Mouse (Mus musculus) adipocyte (in vitro differentiated cells): ENCODE measurements around the gene Lman2.

Experiments used
- DNase-seq: peaks from one replicate; pipeline ENCODE4 v3.0.0-alpha.2; 2016; ENCODE audit warnings: low spot score

Lman2 gene

DNA sequence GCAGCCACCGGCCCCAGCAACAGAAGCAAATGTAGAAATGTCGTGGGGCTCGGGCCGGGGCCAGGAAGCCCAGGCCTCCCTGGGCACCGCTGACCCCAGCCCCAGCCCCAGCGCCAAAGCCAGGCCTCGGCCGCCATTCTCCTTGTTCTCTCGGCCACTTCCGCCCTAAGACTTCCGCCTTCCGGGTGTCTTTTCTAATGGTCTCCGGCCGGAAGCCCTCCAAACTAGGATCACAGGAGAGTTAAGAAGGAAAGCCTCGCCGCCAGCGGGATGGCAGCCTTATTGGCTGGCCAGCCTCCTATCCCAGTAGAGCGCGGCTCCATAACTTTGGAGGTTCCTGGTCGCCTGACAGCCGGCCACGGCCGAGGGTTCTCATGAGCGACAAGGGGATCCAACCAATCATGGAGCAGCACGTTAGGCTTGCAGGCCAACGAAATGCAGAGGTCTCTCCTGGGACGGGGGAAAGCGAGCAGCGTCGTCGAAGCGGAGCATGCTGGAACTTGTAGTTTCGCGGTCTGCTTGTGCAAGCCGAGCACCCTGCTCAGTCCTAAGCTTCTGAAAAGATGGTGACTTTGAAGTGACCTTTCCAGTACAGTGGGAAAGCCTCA lies at the start of gene Lman2:
Gene Lman2, minus strand, starts transcription at position 331 of the 608 bp plus-strand sequence.
- peak; percentile 99 for DNase-seq

DNA sequence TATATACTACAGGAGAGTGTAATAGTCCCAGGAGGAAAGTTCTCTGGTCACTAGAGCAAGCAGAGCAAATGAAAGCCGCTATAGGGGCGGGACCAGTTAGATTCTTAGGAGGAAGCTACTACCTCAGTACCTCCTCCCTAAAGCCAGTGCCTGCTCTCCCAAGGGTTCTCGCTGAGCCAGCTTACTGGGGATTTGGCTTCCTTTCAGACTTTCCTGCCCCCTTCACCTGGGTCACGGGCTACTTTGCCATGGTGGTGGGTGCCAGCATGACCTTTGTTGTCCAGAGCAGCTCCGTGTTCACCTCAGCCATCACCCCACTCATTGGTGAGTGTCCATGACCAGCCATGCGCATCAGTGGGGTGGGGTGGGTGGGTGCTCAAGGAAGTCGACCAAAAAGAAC lies 49.2 kb upstream of the Lman2 start:
- no peak for DNase-seq

DNA sequence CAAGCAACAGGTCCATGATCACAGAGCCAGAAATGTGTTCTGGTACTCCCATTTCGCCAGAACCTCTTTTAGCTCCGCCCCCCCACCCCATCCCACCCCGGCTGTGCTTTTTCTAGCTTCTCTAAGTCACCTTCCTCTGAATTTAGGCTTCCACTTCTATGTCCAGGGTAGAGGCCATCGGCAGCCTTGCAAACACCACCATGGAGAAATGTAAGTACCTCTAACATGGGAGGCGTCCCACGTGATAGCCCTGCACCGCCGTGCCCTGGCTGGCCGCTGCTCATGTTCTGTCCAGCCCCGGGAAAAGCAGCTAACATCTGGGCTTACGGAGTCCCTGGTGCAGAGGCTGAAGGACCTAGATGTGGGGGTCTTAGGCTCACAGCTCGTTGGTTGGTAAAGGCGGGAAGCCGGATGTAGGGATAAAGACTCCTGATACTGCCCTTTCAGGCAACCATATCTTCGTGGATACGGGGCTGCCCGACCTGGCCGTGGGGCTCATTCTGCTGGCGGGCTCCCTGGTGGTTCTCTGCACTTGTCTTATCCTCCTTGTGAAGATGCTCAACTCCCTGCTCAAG lies 46.0 kb upstream of the Lman2 start:
- DNase-seq, result no peak

DNA sequence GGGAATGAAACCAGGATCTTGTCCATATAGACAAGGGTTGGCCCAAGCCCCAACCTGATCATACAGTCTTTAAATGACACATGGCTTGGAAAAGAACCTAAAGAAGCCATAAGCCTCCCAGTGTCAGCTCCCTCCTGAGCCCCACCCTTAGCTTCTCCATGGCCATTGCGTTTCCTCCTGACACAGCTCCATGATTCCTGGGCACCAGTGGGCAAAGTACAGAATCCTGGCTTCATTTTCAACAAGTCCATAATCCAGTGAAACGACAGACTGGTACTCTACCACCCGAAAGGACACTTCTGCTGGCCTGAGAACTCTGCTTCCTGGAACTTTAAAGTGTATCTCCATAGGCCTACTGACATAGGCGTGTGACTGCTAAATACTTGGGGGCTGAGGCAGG lies 44.8 kb upstream of the Lman2 start:
- DNase-seq, result no peak

DNA sequence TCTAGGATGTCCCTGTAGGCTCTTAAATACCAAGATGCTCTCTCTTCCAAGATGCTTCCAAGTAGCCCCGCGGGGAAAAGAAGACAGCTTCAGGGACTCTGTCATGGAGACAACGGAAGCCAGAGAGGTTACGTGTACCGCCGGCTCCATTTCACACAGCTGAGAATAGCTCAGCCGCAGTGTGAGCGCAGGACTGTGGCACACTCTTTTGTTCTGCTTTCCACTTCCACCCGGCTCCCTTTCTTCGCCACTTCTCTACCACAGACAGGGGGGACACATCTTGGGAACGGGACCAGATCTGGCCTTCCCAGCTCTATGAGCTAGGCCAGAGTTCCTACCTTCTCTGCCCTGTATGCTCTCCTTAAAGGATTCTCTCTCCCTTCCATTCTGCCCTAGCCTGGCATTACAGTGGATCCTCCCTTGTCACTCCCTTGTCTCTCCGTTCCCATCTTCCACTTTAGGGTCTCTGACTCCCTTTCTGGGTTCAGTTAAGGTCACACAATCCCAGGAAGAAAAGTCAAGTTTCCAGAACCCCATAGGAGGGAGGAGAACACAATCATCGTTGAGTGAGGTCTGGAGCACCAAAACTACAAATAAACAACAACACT lies 43.3 kb upstream of the Lman2 start:
- DNase-seq, result no peak

DNA sequence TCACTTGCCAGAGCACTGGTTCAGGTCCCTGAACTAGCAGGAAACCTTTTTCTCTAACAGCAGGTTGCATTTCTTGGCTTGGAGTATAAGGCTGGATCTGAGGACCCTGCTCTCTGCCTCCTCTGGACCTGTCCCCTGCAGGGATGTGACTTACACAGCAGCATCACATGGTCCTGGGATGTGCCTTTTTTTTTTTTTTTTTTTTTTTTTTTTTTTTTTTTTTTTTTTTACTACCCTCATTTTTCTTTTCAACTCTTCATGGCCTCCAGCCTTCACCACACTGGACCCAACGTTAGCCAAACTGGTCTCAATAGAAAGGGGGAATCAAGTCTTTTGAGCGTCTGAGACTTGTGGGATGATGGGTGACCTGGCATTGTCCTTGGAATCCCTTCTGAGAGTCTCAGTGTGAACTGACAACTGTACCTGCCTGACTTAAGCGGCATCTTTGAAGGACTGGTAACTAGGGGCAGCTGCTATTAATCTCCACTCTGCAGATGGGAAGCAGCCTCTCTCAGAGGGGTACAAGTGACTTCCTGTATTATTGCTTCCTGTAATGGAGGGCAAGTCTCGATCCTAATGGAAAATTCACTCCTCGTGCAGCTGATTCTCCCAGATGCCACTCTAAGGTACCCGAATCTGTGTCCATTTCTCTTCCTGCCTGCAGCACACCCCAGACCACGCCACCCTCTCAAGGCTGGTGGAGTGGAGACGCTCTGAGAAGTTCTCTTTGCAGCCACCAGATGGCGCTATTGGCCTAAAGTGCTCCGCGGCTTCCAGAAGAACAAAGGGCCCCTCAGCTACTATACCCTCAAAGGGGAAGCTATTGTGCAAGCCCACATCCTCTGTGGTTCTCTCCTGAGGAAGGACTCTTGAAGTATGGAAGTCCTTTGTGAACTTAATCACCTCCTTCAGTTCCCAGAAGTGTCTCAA lies 42.5 kb upstream of the Lman2 start:
- peak; percentile 67 for DNase-seq

DNA sequence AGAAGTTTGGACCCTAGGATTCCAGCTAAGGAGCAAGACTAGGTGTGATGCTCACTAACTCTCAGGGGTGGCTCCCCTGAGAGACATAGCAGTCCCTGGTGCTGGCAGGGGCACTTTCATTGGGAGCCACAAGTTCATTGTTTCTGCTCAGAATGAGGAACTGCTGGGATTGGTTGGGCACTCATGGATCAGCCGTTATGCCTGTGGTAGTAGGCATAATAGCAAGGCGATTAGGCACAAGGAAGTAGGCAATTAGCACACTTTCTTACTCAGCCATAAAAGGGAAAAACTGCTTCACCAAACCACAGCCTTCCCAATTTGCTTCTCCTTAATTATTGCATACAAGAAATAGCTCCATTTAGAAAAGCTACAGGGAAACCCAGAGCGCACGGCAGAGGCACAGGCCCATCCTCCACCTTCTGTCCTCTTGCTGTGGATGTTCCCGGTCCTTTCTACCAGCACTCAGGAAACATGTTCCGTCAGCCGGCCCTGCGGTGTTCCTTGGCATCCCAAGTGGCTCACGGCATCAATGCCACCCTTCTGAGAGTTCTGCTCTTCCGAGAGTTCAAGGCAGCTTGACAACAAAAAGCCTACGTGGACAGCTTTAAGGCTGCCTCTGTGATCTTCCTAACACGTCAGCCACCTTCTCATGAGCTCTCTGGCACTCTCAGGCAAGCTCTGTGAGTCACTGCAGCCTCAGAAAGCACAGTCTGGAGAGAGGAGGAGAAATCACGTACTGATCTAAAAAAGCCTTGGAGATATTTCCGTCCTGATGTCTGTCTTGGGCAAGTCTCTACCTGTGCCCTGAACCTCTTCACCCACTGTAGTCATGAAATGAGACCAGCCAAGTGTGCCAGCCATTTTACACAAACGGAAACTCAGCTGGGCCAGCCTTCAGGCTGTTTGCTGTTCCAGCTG lies 41.6 kb upstream of the Lman2 start:
- DNase-seq, result no peak

DNA sequence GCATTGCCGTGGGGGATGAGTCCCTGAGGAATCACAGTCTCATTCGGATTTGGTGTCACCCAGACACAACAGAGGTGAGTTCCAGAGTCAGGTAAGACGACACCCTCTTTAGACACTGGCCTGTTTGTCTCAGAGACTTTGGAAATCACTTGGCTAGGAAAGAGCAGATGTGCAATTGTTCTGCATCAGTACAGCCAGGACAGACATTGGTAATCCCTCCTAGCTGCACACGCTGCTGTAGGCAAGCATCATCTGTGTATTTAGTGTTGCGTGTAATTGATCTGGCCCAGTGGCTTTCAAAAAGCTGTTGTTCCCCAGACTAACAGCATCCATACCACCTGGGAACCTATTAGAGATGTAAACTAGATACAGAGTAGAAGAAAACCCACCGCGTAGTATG lies 40.7 kb upstream of the Lman2 start:
- DNase-seq, result no peak

DNA sequence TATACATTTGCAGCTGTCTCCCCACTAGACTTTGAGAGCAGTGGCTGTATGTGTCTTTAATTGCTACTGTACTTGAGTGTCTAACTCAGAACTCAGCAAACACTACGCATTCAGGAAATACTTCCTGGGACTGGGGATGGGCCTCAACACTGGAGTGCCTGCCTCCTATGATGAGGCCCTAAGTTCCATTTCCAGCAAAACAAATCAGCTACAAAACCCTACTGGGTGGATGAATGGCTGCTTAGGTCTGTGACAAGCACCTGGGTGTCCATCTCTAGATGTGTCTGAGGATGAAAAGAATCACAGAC lies 37.4 kb upstream of the Lman2 start:
- no peak for DNase-seq

DNA sequence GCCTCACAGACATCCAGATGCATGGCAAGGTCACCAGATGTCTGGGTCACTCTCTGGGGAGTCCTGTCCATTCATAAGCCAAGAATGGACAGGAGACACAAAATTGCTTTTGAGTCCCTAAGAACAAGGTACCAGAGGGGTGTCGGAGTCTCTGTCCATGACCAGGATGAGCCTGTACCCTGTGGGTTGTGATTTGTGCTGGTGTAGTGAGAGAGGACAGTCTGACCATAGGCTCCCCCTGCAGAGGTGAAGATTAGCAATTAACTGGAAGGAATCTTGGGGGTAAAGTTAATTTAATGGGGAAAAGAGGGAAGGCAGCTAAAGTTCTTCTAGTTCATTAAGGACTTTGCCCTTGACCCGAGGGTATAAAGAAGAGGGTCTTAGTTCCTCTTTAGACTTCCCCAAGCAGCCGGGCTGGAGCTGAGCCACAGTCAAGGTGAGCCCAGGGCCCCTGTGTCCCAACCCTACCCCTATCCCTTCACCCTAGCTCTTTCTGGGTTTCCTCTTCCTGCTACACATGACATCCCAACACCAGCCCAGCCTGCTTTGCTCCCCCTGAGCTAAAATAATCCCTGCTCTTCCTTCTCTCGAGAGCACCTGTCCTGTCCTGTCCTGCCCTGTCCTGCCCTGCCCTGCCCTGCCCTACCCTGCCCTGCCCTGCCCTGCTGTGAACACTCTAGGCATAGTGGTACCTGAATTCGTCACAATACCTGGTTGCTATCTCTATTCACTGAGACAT lies 36.9 kb upstream of the Lman2 start:
- no peak for DNase-seq

DNA sequence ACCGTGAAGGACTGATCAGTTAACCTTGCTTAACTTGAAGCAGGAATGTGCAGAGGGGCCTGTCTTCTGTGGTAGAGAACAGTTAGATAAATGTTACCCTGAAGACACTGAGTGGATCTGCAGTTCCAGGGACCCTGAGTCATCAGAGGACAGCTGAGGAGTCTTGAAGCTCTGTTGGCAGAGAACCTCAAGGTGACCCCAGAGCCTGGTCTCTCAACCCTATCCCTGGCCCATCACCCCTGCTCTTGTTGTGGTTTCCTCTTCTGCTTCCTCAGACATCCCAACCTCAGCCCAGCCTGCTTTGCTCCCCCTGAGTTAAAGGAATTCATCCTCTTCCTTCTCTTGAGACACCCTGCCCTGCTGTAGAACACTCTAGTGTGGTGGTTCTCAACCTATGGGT lies 35.5 kb upstream of the Lman2 start, which contains the start of gene Slc34a1:
Gene Slc34a1, plus strand, starts transcription at position 100 of the 400 bp plus-strand sequence.
- no peak for DNase-seq

DNA sequence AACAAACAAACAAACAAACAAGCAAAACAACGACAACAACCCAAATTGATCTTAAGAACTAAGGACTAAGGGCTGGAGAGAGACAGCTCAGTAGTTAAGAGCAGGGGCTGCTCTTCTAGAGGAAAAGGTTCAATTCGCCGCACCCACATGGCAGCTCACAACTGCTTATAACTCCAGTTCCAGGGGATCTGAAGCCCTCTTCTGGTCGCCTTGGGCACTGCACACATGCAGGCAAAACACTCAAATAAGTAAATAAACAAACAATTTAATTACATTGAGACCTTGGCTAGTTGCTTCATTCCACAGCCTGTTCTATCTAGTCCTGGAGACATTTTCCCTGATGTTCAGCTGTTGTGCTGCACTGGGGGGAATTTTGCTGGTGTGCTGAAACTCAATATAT lies 30.4 kb upstream of the Lman2 start:
- DNase-seq, result no peak

DNA sequence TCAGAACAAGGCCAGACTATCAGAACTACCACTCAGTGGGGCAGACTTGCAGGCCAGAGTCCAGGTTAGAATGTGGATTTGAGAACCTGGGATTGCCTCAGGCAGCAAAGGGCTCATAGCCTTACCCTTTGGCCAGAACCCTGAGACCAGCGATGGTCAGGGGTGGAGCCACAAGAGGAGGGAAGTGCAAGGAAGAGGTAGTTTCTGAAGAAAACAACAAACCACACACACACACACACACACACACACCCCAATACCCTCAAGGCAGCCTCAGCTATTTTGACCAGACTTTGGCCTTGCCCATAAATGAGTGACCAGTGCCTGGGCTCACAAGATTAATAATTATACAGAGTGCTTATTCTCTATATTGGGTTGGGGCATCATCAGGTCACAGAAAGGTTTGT lies 29.0 kb upstream of the Lman2 start:
- DNase-seq, result no peak

DNA sequence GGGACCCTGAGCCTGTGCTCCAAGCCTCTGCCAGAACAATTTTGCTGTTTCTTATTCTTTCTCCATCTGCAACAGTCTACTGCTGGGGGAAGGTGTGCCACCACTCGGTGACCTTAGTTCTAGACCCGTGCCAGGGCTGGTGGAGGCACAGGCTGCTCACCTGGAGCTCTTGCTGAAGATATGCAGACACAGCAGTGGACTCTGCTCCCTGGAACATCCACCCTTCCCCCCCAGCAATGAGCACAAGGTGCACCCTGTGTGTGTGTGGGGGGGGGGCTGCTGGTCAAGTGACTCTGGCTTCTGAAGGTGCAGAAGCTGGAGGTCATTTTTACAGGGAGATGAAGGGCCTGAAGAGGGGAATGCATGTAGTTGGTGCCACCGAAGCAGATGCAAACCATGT lies 28.1 kb upstream of the Lman2 start:
- DNase-seq, result no peak

DNA sequence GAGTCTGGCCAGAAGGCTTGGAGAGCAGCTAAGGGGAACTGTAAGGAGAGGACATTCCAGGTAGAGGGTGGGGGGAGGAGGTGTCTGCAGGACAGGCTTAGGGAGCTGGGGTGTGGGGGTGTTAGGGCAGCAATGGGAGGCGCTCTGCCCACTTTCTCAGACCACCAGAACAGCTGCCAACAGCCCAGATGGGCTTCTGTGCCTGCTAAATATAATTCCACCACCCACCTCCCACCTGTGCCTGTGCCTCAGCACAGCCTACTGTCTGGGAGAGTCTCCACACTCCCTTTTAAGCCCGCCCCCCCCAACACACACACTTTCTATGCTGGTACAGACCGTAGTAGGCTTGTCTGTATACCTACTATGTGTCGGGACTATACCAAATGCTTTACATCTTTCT lies 19.2 kb upstream of the Lman2 start:
- DNase-seq, result no peak

DNA sequence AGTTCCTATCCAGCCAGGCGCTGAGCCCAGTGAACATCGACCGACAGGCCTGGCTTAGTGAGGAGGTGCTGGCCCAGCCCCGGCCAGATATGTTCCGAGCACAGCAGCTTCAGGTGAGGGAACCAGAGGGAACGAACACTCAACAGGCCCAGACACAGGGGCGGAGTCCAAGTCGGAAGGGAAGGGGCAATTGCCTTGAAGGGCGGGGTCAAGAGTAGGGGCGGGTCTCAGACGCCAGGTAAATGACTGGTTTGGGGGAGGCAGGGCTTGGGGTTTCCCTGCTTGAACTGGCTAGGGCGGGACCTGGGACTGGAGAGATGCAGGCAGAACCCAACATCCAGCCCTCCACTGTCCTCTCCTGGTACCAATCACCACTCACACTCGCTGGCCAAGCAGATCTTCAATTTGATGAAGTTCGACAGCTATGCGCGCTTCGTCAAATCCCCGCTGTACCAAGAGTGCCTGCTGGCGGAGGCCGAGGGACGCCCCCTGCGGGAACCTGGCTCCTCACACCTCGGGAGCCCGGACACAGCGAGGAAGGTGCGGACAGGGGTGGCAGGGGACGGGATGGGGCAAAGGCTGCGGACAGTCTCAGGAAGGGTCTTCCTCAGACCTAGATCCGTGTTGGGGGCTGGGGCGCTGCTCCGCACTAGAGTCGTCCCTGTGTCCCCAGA lies 16.5 kb upstream of the Lman2 start:
- DNase-seq, result no peak

DNA sequence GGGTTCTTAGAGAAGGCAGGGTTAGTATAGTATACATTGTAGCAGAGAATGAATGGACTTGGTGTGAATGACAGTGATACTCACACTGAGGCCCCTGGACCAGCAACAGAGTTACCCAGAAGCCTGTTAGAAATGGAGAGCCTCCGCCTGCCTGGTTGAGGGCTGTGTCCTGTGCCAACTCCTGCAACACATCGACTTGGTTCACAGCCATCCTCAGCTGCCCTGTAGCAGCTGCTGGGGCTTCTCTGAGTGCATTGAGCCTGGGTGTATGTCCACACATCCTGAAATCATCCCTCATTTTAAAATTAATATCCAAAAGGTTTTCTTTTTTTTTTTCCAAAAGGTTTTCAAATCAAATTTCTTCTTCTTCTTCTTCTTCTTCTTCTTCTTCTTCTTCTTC lies 13.3 kb upstream of the Lman2 start:
- DNase-seq, result no peak

DNA sequence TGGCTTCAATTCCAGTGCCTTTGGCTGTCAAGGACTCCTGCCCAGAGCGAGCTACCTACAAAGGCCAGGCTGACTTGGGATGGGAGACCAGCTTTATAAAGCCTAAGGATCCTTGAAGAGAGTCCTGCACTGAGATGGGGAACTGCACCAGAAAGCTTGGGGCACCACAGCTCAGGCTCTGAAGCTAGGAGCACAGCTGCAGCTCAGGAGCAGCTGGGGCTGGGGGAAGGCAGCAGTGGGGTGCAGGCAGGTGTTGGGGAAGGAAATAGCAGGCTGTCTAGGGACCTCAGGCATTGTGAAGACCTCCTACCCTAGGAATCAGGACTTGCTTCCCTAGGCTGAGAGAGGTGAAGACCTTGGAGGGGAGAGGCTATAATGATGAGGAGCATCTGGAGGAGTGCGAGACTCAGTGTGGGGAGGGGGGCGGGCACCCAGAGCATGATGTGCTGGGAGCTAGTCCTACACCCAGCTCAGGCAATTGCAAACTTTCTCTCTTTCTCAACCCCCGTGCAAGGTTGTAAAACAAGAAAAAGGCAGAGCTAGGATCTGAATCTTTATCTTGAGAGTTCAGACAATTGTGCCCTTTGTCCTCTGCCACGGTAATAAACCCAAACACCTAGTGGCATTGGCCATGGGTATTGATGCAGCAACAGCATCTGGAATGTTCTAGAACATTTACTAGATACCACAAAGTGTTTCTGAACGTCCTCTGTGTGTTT lies 11.8 kb upstream of the Lman2 start:
- no peak for DNase-seq

DNA sequence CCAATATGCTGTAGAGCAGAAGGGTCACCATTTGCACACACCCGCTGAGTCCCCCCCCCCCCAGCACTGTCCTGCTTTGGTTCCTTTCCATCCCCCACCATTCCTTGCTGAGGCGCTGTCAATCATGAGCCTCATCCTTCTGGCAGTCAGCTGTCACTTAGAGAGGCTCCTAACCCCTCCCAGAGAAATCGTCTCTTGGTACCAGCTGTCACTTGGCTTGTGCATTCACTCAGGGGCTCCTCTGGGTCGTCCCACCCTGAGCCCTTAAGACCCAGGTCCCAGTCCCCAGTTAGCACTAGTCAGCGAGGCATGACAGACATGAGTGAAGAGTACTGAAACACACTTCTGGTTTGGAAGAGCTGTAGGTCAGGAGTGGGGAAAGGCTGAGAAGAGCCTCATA lies 9.2 kb upstream of the Lman2 start:
- no peak for DNase-seq
